Mouse (Mus musculus) kidney, adult 9 months (tissue): Measurements from ENCODE around the gene H2al2c.
"Not testable (repeated sequence)": the region's sequence is repeated elsewhere in the genome, so short reads cannot be mapped to it uniquely, and the experiment has no call there.

Experiments used
- DNase-seq: peaks from one replicate; pipeline ENCODE4 v3.0.0; 2022

H2al2c gene

DNA sequence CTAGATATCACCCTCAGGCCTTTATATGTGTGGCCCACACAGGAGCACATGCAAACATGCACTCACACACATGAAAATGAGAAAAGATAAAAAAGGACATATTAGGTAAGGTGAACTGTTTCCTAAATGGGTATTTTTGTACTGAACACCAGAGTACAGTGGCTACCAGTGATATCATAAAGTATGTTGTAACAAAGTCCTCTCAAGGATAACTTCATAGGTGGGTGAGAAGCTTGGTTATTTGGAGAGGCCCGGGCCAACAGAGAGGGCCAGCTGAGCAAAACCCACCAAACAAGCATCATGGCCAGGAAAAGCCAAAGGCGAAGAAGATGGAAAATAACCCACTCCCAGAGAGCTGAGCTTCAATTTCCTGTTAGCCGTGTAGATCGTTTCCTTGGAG, at the start of gene H2al2c:
Gene H2al2c (plus strand): TSS at position 301 of the 400 bp plus-strand sequence.
- not testable (repeated sequence) for DNase-seq
